Comparison of ENCODE assay signal across 8 mouse cellular contexts in the genomic region with DNA sequence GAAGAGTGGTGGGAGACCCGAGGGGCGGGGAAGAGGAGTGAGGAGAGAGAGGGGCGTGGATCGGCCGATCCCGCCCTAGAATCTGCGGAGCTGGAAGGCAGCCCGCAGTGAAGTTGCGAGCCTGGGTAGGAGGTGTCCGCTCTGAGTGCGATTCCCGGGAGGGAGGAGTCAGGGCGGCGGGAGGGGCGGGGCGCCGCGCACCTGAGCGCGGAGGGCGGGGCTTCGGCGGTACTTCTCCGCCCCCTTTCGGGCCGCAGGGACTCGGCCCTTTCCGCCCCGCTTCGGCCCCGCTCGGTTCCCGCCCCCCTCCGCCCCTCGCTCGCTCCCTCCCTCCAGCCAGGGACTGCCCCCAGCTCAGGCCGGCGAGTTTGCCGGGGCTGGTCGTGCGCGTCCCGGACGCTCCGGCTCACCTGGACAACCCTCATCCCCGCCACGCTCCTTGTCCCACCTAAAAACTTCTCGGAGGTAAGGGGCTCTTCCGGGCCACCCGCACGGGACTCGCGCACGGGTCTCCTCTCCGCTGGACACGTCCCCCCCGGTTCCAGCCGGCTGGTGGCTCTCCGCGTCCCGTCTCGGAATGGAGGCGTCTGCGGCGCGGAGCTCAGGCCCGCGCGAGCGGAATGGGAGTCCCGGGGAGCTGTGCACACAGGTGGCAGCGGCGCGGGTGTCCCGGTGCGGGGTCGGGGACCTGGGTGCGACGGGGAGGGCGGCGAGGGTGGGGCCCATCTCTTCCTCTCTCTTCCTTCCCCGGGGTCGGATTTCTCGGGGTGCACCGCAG. TPM values are rescaled to one million over a fixed set of nuclear protein-coding genes. Genes with fewer than 3 reads are reported as not detected.
A peak's percentile ranks its signal among the peaks of the same experiment; 100 is the strongest.
DNase-seq lines count a peak whose midpoint lies in the region; ATAC-seq lines count a peak whose summit lies in the region.

A gene (plus strand): TSS at position 338 of the 778 bp plus-strand sequence.

- no peaks in the 10 kb centered on the region for H3K36me3 ChIP-seq in embryonic facial prominence, embryonic 11.5 days (replicated peaks; ENCODE audit: control insufficient read depth, insufficient read depth, low read depth, low read length)
- H3K36me3 ChIP-seq in heart, embryonic 13.5 days, result peaks cover 12% of the 10 kb centered on the region
- peaks cover 5% of the 10 kb centered on the region; the same call in 1 of the 2 replicates for H3K36me3 ChIP-seq in kidney, embryonic 15.5 days
- H3K36me3 ChIP-seq in lung, embryonic 15.5 days, result no peaks in the 10 kb centered on the region

- peak within 1 kb of the TSS; percentile 81 for H3K4me3 ChIP-seq in embryonic facial prominence, embryonic 11.5 days (ENCODE audit: low read depth, low read length)
- peak within 1 kb of the TSS; percentile 82 for H3K4me3 ChIP-seq in heart, embryonic 13.5 days
- H3K4me3 ChIP-seq in kidney, embryonic 15.5 days (replicated peaks), result peak within 1 kb of the TSS; percentile 94
- peak within 1 kb of the TSS; percentile 75 for H3K4me3 ChIP-seq in lung, embryonic 15.5 days

- H3K27ac ChIP-seq in embryonic facial prominence, embryonic 11.5 days (replicated peaks; ENCODE audit: low read depth, low read length), result peak within 1 kb of the TSS; percentile 35; the same call in 1 of the 2 replicates
- peak within 1 kb of the TSS; percentile 90 for H3K27ac ChIP-seq in heart, embryonic 13.5 days (replicated peaks)
- H3K27ac ChIP-seq in kidney, embryonic 15.5 days, result peak within 1 kb of the TSS; percentile 93
- H3K27ac ChIP-seq in lung, embryonic 15.5 days, result peak within 1 kb of the TSS; percentile 92

- peaks cover 2% of the 10 kb centered on the region; the same call in 1 of the 2 replicates for H3K27me3 ChIP-seq in embryonic facial prominence, embryonic 11.5 days (ENCODE audit: control insufficient read depth, insufficient read depth, low read length)
- H3K27me3 ChIP-seq in heart, embryonic 13.5 days (replicated peaks), result peaks cover 15% of the 10 kb centered on the region
- peaks cover 15% of the 10 kb centered on the region for H3K27me3 ChIP-seq in kidney, embryonic 15.5 days
- no peaks in the 10 kb centered on the region for H3K27me3 ChIP-seq in lung, embryonic 15.5 days

- no peaks in the 10 kb centered on the region for H3K4me1 ChIP-seq in embryonic facial prominence, embryonic 11.5 days (ENCODE audit: control insufficient read depth, insufficient read depth, low read length)
- peaks cover 28% of the 10 kb centered on the region for H3K4me1 ChIP-seq in heart, embryonic 13.5 days
- peaks cover 28% of the 10 kb centered on the region for H3K4me1 ChIP-seq in kidney, embryonic 15.5 days
- peaks cover 12% of the 10 kb centered on the region for H3K4me1 ChIP-seq in lung, embryonic 15.5 days

- whole genome bisulfite sequencing in embryonic facial prominence, embryonic 11.5 days, result under 1% methylated on average over 53 of the region's 85 CpGs
- under 1% methylated on average over 60 of the region's 85 CpGs for WGBS in heart, embryonic 13.5 days
- WGBS in kidney, embryonic 15.5 days, result under 1% methylated on average over 73 of the region's 85 CpGs
- WGBS in lung, embryonic 15.5 days, result under 1% methylated on average over 74 of the region's 85 CpGs

- H3K9me3 ChIP-seq in embryonic facial prominence, embryonic 11.5 days (replicated peaks; ENCODE audit: control insufficient read depth, low read length), result no peaks in the 10 kb centered on the region
- no peaks in the 10 kb centered on the region for H3K9me3 ChIP-seq in heart, embryonic 13.5 days
- no peaks in the 10 kb centered on the region for H3K9me3 ChIP-seq in kidney, embryonic 15.5 days (replicated peaks)
- H3K9me3 ChIP-seq in lung, embryonic 15.5 days, result no peaks in the 10 kb centered on the region

- H3K4me2 ChIP-seq in embryonic facial prominence, embryonic 11.5 days (ENCODE audit: low read depth, low read length), result peak within 1 kb of the TSS; percentile 97
- peak within 1 kb of the TSS; percentile 83 for H3K4me2 ChIP-seq in heart, embryonic 13.5 days
- H3K4me2 ChIP-seq in kidney, embryonic 15.5 days, result peak within 1 kb of the TSS; percentile 79
- peak within 1 kb of the TSS; percentile 78 for H3K4me2 ChIP-seq in lung, embryonic 15.5 days

- peak; percentile 74 for ATAC-seq in CD4-positive, CD25-positive, alpha-beta regulatory T cell, adult 4 months
- peak; percentile 89 for ATAC-seq in embryonic facial prominence, embryonic 11.5 days (replicated peaks; ENCODE audit: insufficient number of reproducible peaks, low FRiP score, low TSS enrichment, low read depth)
- peak; percentile 93 for ATAC-seq in heart, embryonic 13.5 days (ENCODE audit: extremely low read depth, insufficient number of reproducible peaks, low FRiP score, low TSS enrichment)
- ATAC-seq in kidney, embryonic 15.5 days (replicated peaks; ENCODE audit: low FRiP score), result peak; percentile 96
- peak; percentile 95 for ATAC-seq in lung, embryonic 15.5 days (ENCODE audit: borderline replicate concordance, extremely low read depth, low FRiP score, low TSS enrichment)

- DNase-seq in adrenal gland, postnatal 4 days (ENCODE audit: low spot score in 2 of 2), result peak; percentile 38 to 49
- peak; percentile 89 for DNase-seq in embryonic facial prominence, embryonic 11.5 days (ENCODE audit: low spot score)
- peak; percentile 80 for DNase-seq in ovary, adult 18-20 months (ENCODE audit: low spot score)
- DNase-seq in thymus, postnatal 10 days (ENCODE audit: low spot score in 2 of 2), result peak; percentile 3 to 11

- H3K9ac ChIP-seq in embryonic facial prominence, embryonic 11.5 days (replicated peaks; ENCODE audit: low read length), result peak within 1 kb of the TSS; percentile 76
- peak within 1 kb of the TSS; percentile 93 for H3K9ac ChIP-seq in heart, embryonic 13.5 days
- peak within 1 kb of the TSS; percentile 88 for H3K9ac ChIP-seq in kidney, embryonic 15.5 days
- H3K9ac ChIP-seq in lung, embryonic 15.5 days, result peak within 1 kb of the TSS; percentile 76

RNA-seq across cellular contexts. Expression of the gene that starts here (rescaled TPM):
- polyA plus RNA-seq in CD4-positive, CD25-positive, alpha-beta regulatory T cell, adult 4 months (2017; shearing (Covaris generic)), result not detected
- 10 to 100 TPM in 1 of 2 experiments, 1 to 10 TPM in 1; 9.1 to 13.4 TPM for total RNA-seq in adrenal gland, postnatal 4 days (2021)
- 11.6 TPM in 2 replicates for polyA plus RNA-seq in embryonic facial prominence, embryonic 11.5 days (2014; fragmentation: Nextera tagmentation; extraction: Ambion mirVana)
- polyA plus RNA-seq in heart, embryonic 13.5 days (2015; fragmentation: Nextera tagmentation; extraction: Ambion mirVana), result 9.9 and 10.3 TPM in 2 replicates
- 16.5 and 17.5 TPM in 2 replicates for polyA plus RNA-seq in kidney, embryonic 15.5 days (2015; fragmentation: Nextera tagmentation; extraction: Ambion mirVana)
- polyA plus RNA-seq in lung, embryonic 15.5 days (2015; fragmentation: Nextera tagmentation; extraction: Ambion mirVana), result 20.8 and 21.0 TPM in 2 replicates

Comparison
In these comparisons a context has a peak if more than half of its experiments do, and no peak if none do; other contexts are left out.
1. Peak in every context shown above with its lines: DNase-seq, ATAC-seq, H3K4me3 ChIP-seq and H3K27ac ChIP-seq.
2. RNA of the gene that starts here (polyA plus RNA-seq): 20.8 to 21.0 TPM in lung, embryonic 15.5 days, 16.5 to 17.5 TPM in kidney, embryonic 15.5 days, 11.6 TPM in embryonic facial prominence, embryonic 11.5 days and 9.9 to 10.3 TPM in heart, embryonic 13.5 days; not detected in CD4-positive, CD25-positive, alpha-beta regulatory T cell, adult 4 months; every median in the first group is over 10 times any median in the second.
3. Peak in ATAC-seq in CD4-positive, CD25-positive, alpha-beta regulatory T cell, adult 4 months; RNA of the gene not detected or under 1 TPM.
4. DNase-seq: peak in every context shown above with its lines; median percentile 89 in embryonic facial prominence, embryonic 11.5 days; 80 in ovary, adult 18-20 months; 44 in adrenal gland, postnatal 4 days; 7 in thymus, postnatal 10 days.
5. H3K27ac ChIP-seq: peak in every context shown above with its lines; median percentile 93 in kidney, embryonic 15.5 days; 92 in lung, embryonic 15.5 days; 90 in heart, embryonic 13.5 days; 35 in embryonic facial prominence, embryonic 11.5 days.